Mouse (Mus musculus) MEL (cell line): Measurements from ENCODE around the gene Ankrd34a.

ENCODE experiments used
- CTCF ChIP-seq, 3 experiments: IDR thresholded peaks in 2 of 3; conservative IDR thresholded peaks in 1 of 3; 2 replicates each; pipeline ENCODE4 v1.5.1; 2011 to 2012; ENCODE audit warnings: low read length in 3 of 3, low read depth in 2 of 3, mild to moderate bottlenecking in 2 of 3, improper control_type of control experiment in 1 of 3, inconsistent platforms in 1 of 3, mixed read lengths in 1 of 3, moderate library complexity in 1 of 3; ENCODE audit not compliant: control insufficient read depth in 1 of 3, insufficient read depth in 1 of 3, poor library complexity in 1 of 3, severe bottlenecking in 1 of 3
- ETS1 ChIP-seq: IDR thresholded peaks from 2 replicates; pipeline ENCODE4 v1.6.1; 2012; ENCODE audit warnings: low read depth, mild to moderate bottlenecking, inconsistent platforms, low read length, improper control_type of control experiment, moderate library complexity
- MYC ChIP-seq: IDR thresholded peaks from 2 replicates; pipeline ENCODE4 v1.6.1; 2011; ENCODE audit warnings: low read depth, mild to moderate bottlenecking, low read length, improper control_type of control experiment, moderate library complexity
- POLR2A ChIP-seq, 2 experiments: IDR thresholded peaks; 2 replicates each; pipeline ENCODE4 v1.6.1; 2011 to 2012; ENCODE audit warnings: low read length in 2 of 2, mild to moderate bottlenecking in 2 of 2, control low read depth in 1 of 2, improper control_type of control experiment in 1 of 2, low read depth in 1 of 2, moderate library complexity in 1 of 2; ENCODE audit not compliant: control insufficient read depth in 1 of 2, insufficient read depth in 1 of 2, poor library complexity in 1 of 2
- POLR2AphosphoS5 ChIP-seq: IDR thresholded peaks from 2 replicates; pipeline ENCODE4 v1.6.1; 2012; ENCODE audit warnings: low read depth, borderline replicate concordance, mild to moderate bottlenecking, inconsistent platforms, low read length, moderate library complexity, mixed read lengths
- TAL1 ChIP-seq: IDR thresholded peaks from 2 replicates; pipeline ENCODE4 v1.6.1; 2012; ENCODE audit warnings: mild to moderate bottlenecking, inconsistent platforms, low read length, moderate library complexity, mixed read lengths
- TCF12 ChIP-seq: IDR thresholded peaks from 2 replicates; pipeline ENCODE4 v1.6.1; 2014; ENCODE audit warnings: low read depth, mild to moderate bottlenecking, inconsistent platforms, low read length, improper control_type of control experiment, moderate library complexity
- USF1 ChIP-seq: IDR thresholded peaks from 2 replicates; pipeline ENCODE4 v1.6.1; 2014; ENCODE audit warnings: low read depth, mild to moderate bottlenecking, inconsistent platforms, low read length, improper control_type of control experiment, moderate library complexity
- USF2 ChIP-seq, 2 experiments: IDR thresholded peaks; 2 replicates each; pipeline ENCODE4 v1.6.1; 2011 to 2012; ENCODE audit warnings: improper control_type of control experiment in 2 of 2, low read length in 2 of 2, borderline replicate concordance in 1 of 2, inconsistent platforms in 1 of 2, low read depth in 1 of 2, mild to moderate bottlenecking in 1 of 2; ENCODE audit not compliant: insufficient read depth in 1 of 2
- ZMIZ1 ChIP-seq: IDR thresholded peaks from 2 replicates; pipeline ENCODE4 v1.6.1; 2012; ENCODE audit warnings: low read depth, mild to moderate bottlenecking, inconsistent platforms, low read length, improper control_type of control experiment, moderate library complexity
- ZNF384 ChIP-seq: IDR thresholded peaks from 2 replicates; pipeline ENCODE4 v1.6.1; 2012; ENCODE audit warnings: low read depth, mild to moderate bottlenecking, inconsistent platforms, low read length, improper control_type of control experiment

DNA sequence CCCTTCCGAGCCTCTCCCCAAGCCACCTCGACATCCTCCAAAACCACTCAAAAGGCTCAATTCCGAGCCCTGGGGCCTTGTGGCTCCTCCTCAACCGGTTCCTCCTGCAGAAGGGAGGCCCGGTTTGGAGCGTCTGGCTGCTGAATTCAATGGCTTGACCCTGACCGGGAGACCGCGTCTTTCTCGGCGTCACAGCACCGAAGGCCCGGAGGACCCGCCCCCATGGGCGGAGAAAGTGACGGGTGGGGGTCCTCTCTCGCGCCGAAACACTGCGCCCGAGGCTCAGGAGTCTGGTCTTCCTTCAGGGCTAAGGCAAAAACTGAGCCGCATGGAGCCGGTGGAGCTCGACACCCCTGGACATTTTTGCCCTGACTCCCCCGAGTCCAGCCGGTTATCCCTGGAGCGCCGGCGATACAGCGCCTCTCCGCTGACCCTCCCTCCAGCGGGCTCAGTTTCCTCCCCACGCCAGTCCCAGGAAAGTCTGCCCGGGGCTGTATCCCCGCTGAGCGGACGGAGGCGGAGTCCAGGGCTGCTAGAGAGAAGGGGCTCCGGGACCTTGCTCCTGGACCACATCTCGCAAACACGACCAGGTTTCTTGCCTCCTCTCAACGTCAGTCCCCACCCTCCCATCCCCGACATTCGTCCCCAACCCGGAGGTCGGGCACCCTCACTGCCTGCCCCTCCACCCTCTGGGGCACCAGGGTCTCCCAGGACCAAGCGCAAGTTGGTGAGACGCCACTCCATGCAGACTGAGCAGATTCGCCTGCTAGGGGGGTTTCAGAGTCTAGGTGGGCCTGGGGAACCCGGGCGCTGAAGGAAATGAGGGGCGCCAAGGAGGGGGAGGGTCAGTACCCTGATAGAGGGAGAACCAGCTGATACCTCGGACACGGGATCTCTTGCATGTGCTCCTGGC lies 2.0 kb downstream of the Ankrd34a start:
- TF ChIP-seq ZMIZ1 (no peak), TAL1 (no peak), CTCF (IDR thresholded peaks at IDR 0.05 in 2 of 3, conservative IDR thresholded peaks at IDR 0.05 in 1 of 3; ENCODE audit: control insufficient read depth in 1 of 3, insufficient read depth in 1 of 3, low read depth in 2 of 3, low read length in 3 of 3, poor library complexity in 1 of 3, severe bottlenecking in 1 of 3) (no peak), USF2 (IDR thresholded peaks at IDR 0.05; ENCODE audit: borderline replicate concordance in 1 of 2, insufficient read depth in 1 of 2, low read depth in 1 of 2, low read length in 2 of 2) (no peak), USF1 (no peak), TCF12 (no peak), ETS1 (no peak), POLR2A (IDR thresholded peaks at IDR 0.05; ENCODE audit: control insufficient read depth in 1 of 2, insufficient read depth in 1 of 2, low read depth in 1 of 2, low read length in 2 of 2, poor library complexity in 1 of 2) (no peak), ZNF384 (no peak), MYC (no peak), POLR2AphosphoS5 (no peak)
